Mouse (Mus musculus): ENCODE measurements around the gene Car14. TPM values are rescaled to one million over a fixed set of nuclear protein-coding genes. Genes with fewer than 3 reads are reported as not detected.
"Not testable (repeated sequence)": the region's sequence is repeated elsewhere in the genome, so short reads cannot be mapped to it uniquely, and the experiment has no call there.

The Car14 gene
- total RNA-seq (2014; fragmentation: Nextera tagmentation) (not detected in 2 replicates), total RNA-seq (2017) (not detected in 2 replicates)

DNA sequence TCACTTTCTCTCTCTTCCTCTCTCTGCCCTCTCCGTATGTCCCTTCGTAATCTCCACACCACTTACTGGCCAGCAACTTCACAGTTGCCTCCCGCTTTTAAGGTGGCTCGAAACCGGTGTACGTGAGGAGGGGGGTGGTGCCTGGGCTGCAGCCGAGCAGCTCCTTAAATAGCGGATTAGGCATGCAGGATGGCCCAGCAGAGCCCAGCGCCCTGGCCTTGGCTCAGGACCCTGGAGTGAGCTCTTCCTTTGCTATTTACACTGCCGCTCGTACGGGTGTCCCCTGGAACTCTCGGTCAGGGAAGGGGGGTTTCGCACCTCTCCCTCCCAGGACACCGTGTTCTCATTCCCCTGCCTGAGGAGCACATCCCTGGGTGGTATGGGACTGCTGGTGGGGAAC, at the start of gene Car14:
Car14 (minus strand) TSS at position 124 of the 400 bp plus-strand sequence.
- no peak for ATAC-seq (replicated peaks; ENCODE audit: poor library complexity, severe bottlenecking)

- no peak for ATAC-seq (replicated peaks; ENCODE audit: poor library complexity, severe bottlenecking)
These were observed 49.0 kb upstream of the Car14 start for GRCm38 (mm10) chr3:95953522-95953921.

DNA sequence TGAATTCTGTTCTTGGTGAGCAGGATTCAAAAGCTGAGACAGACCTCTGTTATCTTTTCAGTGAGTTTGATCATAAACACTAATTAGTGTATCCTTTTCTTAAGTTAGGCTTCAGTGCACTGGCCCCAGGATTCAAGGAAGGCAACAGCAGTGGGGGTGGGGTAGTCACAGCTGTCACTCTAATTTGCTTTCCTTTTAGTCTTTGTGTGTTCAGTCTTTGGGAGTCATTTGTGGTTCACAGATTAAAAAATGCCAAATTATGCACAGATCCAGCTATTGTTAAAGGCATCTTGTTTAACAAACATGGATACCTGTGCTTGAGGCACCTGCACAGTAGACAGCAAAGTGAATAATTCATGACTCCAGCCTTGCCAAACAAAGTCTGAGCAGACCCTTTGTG, 48.5 kb upstream of the Car14 start:
- ATAC-seq (replicated peaks; ENCODE audit: poor library complexity, severe bottlenecking): no peak

- ATAC-seq (replicated peaks; ENCODE audit: poor library complexity, severe bottlenecking): not testable (repeated sequence)
These were observed 47.1 kb upstream of the Car14 start for GRCm38 (mm10) chr3:95951566-95951965.

DNA sequence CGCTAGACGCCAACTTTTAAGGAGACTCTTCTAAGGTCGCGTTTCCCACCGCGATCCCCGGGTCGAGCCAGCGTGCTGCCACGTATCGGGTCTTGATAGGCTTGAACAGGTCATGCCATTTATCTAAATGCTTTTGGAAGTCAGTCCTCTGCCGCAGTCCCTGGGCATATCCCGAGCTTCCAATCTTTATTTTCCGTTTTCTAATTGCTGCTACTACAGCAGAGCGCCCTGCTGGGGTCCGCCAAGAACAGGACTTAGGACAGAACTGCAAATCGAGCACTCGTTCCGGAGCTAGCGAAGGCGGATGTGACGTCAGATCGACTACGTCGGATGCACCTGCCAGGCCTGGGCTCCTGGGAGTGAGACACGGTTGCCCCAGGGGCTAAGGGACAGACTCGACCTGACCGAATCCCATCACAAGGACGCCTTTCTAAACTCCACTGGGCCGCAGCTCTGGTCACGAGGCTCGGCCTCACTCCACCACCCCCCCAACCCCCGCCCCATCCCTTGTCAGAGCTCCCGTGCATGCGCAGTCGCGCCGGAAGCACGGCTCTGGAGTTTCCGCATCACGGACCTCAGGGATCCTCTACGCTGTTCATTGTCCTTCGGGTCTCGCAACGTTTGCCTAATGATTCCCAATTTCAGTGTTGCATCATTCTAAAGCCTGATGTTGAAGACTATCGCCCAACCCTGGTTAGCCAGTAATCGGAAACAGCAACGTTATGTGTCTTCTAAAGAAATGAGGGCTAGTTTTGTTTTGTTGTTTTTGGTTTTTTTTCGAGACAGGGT, 46.5 kb upstream of the Car14 start:
- peak; percentile 84 for ATAC-seq (replicated peaks; ENCODE audit: poor library complexity, severe bottlenecking)

- no peak for ATAC-seq (replicated peaks; ENCODE audit: poor library complexity, severe bottlenecking)
These were observed 43.8 kb upstream of the Car14 start for GRCm38 (mm10) chr3:95948325-95948724.

- ATAC-seq (replicated peaks; ENCODE audit: poor library complexity, severe bottlenecking): no peak
These were observed 41.3 kb upstream of the Car14 start for GRCm38 (mm10) chr3:95945731-95946240.

DNA sequence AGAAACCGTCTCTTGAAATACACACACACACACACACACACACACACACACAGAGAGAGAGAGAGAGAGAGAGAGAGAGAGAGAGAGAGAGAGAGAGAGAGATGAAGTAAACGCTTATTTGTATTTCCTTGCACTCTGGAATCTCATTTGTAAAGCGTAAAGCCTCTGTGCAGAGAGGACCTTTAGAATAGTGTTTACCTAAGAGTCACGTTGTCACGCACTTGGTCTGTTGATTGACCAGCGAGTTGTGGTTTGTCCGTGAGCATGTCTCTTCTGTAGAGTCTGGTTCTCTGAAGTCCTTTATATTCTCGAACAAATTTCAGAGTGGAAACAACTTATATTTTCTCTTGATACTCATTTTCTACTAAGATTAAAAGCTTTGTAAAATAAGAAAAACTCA, 40.3 kb upstream of the Car14 start:
- no peak for ATAC-seq (replicated peaks; ENCODE audit: poor library complexity, severe bottlenecking)

GRCm38 (mm10) chr3:95943226-95943625, 38.7 kb upstream of the Car14 start:
- no peak for ATAC-seq (replicated peaks; ENCODE audit: poor library complexity, severe bottlenecking)

DNA sequence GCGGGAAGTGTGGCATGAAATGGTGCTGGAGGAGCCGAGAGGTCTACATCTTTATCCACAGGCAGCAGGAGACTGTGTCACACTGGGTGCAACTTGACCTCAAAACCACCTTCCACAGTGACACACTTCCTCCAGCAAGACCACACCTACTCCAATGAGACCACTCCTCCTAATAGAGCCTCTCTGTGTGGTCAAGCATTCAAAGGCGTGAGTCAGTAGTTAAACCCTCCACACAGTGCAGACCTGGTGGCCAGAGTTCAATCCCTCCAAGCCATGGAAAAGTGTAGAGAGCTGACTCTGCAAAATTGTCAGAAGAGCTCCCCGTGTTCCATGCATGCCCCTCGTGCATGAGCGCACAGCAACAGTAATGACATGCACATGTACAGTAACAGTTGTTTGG, 38.3 kb upstream of the Car14 start:
- peak; percentile 80 for ATAC-seq (replicated peaks; ENCODE audit: poor library complexity, severe bottlenecking)

DNA sequence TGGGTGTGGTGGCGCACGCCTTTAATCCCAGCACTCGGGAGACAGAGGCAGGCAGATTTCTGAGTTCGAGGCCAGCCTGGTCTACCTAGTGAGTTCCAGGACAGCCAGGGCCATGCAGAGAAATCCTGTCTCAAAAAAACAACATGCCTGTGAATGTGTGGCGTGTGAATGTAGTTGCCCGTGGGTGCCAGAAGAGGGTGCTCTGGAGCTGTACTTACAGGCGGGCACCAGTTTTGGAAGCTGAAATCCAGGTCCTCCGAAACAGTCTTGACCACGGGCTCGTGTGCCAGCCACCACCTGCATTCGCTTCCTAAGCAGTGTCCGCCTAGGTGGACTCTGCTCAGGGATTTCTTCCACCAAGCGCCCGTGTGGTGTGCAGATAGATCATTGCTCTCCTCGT, 34.3 kb upstream of the Car14 start:
- ATAC-seq (replicated peaks; ENCODE audit: poor library complexity, severe bottlenecking): peak; percentile 74

GRCm38 (mm10) chr3:95938217-95938616, 33.7 kb upstream of the Car14 start:
- ATAC-seq (replicated peaks; ENCODE audit: poor library complexity, severe bottlenecking): no peak

DNA sequence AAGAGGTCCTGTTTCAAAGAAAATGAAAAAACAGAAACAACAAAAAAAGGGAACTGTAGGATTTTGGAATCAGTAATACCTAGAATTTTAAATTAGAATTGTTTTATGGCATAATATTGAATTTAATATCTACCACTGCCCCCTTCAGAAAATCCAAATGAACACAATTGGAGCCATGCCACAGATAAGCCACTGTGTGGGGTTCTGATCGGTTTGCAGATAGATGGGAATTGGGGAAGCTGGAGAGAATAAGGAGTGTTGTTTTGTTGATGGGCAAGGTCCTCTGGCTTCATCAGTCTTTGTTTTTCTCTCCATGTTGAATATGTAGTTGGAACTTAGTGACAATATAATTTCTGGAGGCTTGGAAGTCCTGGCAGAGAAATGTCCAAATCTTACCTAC, 30.0 kb upstream of the Car14 start:
- no peak for ATAC-seq (replicated peaks; ENCODE audit: poor library complexity, severe bottlenecking)

DNA sequence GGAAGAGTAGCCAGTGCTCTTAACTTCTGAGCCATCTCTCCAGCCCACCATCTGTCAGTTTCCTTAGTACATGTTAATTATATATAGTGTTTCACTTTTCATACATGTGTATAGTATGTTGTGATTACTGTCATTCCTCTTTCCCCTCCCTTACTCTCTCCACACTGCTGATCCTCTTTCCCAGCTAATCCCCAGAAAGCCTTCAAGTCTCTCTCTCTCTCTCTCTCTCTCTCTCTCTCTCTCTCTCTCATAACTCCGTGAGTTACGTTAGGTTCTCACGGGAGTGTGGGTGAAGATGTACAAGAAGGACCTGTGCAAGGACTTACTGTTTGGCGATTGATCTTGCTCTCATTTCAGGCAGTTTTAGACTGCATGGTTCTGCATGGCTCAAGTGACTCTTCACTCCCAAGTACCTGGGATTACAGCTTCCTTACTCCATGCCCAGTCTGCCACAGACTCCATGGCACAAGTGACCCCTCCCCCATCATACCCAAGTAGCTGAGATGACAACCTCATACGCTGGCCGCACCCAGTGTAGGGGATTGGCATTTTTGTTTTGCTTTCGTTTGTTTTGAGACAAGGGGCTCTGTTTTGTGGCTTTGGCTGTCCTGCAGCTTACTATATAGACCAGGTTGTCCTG, 28.7 kb upstream of the Car14 start:
- no peak for ATAC-seq (replicated peaks; ENCODE audit: poor library complexity, severe bottlenecking)

DNA sequence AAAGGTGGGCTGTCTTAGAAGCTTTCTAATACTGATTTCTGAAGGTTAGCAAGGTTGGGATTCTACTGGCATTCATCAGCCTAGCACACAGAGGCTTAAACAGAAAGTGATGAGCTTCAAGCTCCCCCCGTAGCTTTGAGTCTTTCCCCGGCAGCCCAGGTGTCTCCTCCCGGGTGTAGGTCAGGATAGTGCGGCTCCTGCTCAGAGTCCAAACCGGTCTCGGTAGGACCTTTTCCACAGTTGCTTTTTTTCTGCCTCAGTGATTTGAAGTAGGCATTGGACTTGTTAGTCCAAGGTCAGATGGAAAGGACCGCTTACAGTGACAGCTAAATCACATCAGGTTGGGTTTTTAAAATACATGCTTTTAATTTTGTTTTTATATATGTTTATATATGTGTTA, 28.1 kb upstream of the Car14 start:
- no peak for ATAC-seq (replicated peaks; ENCODE audit: poor library complexity, severe bottlenecking)

GRCm38 (mm10) chr3:95932157-95932556, 27.7 kb upstream of the Car14 start:
- no peak for ATAC-seq (replicated peaks; ENCODE audit: poor library complexity, severe bottlenecking)

DNA sequence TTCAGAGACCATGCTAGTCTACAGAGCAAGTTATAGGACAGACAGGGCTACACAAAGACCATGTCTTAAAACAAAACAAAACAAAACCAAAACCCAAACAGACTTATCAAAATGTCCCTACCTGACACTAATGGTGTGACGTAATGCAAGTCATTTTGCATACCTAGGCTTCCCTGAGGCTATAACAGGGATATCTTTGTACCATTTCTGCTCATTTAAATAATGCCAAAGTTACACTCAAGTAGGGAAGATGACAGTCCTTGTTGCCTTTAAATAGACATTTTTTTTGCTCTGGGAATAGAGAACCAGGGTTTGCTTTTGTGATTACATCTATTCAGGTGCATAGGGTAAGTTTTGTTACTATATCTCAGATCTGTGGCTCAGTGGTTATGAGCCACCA, 27.0 kb upstream of the Car14 start:
- ATAC-seq (replicated peaks; ENCODE audit: poor library complexity, severe bottlenecking): no peak

GRCm38 (mm10) chr3:95930471-95930789, 25.9 kb upstream of the Car14 start:
- ATAC-seq (replicated peaks; ENCODE audit: poor library complexity, severe bottlenecking): no peak

DNA sequence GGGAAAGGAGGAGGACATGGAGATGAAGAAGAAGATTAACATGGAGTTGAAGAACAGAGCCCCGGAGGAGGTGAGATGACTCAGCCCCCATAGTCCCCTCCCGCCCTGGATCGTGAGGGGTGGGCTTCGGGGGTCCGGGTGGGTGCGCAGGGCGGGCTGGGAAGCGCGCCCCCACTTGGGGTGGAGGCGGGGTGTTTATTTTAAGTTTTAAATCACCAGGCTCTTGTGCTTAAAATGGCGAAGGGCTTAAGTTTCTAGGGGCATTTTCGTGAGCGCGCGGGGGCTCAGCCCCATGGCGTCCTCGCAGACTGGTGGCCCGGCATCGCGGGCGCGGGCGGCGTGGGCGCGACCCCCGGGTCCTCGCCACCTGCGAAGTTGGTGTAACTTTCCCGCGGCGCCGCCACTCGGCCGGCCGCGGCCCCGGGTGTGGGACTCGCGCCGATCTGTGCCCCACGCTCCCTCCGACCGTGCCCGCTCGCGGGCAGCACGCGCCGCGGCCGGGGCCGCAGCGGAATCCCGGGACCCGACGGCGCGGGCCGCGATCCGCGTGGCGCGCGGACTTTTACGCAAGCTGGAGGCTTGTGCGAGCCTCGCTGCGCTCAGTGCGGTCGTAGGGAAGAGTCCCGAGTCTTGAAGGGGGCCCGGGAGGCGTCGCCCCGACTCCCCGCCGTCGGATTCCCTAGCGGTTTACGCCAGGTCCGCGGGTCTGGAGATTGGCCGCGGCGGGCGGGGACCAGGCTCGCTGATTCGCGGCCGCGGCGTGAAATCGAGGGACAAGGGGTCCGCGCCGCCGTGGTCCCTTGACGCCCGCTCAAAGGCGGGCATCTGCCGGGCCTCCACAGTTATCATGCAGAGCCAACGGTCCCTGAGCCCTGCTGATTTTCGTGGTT, 25.3 kb upstream of the Car14 start:
- ATAC-seq (replicated peaks; ENCODE audit: poor library complexity, severe bottlenecking): peak; percentile 25

GRCm38 (mm10) chr3:95928658-95929503, 24.4 kb upstream of the Car14 start, which contains the start of gene Anp32e:
Gene Anp32e, plus strand, starts transcription at chr3:95929246.
- ATAC-seq (replicated peaks; ENCODE audit: poor library complexity, severe bottlenecking): peak; percentile 95
